Mouse (Mus musculus) kidney, adult 11 months (tissue): Measurements from ENCODE around the gene Ephx3.
A peak's percentile ranks its signal among the peaks of the same experiment; 100 is the strongest.

Experiments used
- DNase-seq: peaks from one replicate; pipeline ENCODE4 v3.0.0; 2022

Ephx3 gene

GRCm38 (mm10) chr17:32172485-32172884, 16.9 kb downstream of the Ephx3 start:
- DNase-seq = no peak

- no peak for DNase-seq
Observed at GRCm38 (mm10) chr17:32169518-32170225, 19.7 kb downstream of the Ephx3 start.

DNA sequence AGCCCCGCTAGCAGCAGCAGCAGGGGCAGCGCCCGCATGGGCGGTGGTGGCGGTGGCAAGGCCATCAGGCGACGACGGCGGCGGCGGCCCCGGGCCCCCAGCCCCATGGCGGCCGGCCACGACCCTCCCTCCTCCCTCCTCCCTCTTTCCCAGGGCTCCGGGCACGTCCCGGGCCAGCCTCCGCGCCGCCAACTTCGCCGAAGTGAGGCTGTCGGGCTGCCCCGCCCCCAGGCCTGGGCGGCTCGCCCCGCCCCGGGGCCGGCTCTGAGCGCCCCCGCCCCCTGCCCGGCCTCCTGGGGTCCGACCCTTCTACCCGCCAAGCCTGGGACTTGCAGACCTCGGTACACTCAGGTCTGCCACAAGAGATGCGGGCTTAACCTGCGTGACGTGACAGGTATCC, 22.7 kb downstream of the Ephx3 start, which contains the start of gene Notch3:
Gene Notch3 (minus strand): TSS at position 166 of the 400 bp plus-strand sequence.
- peak; percentile 26 for DNase-seq

GRCm38 (mm10) chr17:32165803-32166595, 23.4 kb downstream of the Ephx3 start:
- DNase-seq = no peak

GRCm38 (mm10) chr17:32165266-32165802, 24.0 kb downstream of the Ephx3 start:
- DNase-seq = no peak

DNA sequence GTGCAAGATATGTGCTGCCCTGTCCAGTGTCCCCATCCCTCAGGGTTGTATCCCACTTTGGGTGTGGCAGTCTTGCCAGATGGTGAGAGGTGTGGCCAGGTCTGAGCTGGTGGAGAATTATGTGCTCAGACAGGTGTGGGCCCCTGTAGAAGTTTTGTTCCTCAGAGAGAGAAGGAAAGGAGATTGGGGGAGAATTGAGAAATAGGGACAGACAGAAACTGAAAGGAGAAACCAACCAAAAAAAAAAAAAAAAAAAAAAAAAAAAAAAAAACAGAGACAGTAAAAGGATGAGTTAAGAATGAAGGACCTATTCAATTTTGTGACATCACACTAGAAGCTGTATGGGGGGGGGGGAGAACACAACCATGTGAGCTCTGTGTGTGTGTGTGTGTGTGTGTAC, 24.6 kb downstream of the Ephx3 start:
- no peak for DNase-seq

DNA sequence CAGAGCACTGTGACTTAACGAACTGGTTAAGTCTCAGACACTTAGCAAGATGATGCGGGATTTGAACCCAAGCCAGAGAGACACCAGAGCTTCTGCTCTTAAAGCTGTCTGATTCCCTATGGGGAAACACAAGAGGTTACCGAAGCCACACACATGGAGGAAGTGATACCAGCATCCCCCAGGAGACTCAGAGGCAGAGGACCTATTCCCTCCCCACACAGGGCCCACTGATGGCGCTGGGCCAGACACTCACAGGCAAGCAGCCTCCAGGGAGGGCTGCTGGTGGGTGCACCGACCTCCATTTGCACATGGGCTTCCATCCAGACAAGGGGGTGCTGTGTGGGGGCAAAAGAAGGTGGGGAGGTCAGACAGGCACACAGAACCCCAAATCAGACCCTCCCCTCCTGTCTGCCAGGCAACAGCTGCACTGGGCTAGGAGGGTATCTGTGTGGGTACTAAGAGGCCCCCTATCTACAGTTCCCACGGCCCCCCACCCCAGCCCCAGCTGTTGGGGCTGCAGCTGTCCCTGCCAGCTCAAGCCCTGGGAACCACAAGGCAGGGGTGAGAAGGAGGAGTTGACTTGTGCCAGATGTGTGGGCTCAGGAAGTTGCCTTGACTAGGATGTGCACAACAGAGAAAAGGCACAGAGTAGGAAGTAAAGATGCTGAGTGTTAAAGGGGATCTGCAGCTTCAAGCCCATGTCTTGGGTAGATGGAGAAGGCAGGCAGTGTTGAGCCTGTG, 25.3 kb downstream of the Ephx3 start:
- DNase-seq = no peak

GRCm38 (mm10) chr17:32162112-32162850, 27.1 kb downstream of the Ephx3 start:
- DNase-seq = peak; percentile 56

DNA sequence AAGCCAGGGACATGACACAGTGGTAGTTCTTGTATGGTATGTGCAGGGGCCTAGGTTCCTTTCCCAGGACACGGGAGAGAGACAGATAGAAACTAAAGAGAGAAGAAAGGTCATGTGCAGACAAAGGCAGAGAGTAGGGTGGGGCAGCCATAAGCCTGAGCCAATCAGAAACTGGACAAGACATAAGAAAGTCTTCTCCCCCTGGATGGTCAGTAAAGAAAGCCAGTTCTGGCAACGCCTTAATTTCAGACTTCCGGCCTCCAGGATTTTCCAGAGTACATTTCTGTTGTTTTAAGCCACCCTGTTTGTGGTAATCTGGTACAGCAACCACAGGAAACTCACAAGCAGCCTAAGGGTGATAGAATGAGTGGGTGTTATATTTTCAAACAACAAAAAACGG, 28.5 kb downstream of the Ephx3 start:
- no peak for DNase-seq

- no peak for DNase-seq
Observed at GRCm38 (mm10) chr17:32158841-32159240, 30.5 kb downstream of the Ephx3 start.

- no peak for DNase-seq
Observed at GRCm38 (mm10) chr17:32146718-32147117, 42.6 kb downstream of the Ephx3 start.

- peak; percentile 77 for DNase-seq
Observed at GRCm38 (mm10) chr17:32142907-32143854, 46.2 kb downstream of the Ephx3 start.

DNA sequence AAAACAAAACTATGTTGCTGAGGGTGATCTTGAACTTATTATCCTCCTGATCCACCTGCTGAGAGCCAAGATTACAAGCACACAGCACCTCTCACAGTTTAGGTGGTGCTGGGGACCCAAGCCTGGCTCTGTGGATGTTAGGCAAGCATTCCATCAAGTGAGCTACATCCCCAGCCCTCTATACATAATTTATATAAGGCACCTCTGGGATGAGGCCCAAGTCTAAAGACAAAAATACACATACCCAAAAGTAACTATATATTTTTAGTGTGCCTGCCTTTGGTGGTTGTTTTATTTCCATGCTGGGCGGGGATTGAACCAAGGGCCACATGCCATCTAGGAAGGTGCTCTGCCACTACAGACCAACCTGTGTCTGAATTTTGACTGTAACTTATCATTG, 47.1 kb downstream of the Ephx3 start:
- DNase-seq = no peak
